Comparison of ENCODE assay signal across 22 mouse cellular contexts in the genomic region with DNA sequence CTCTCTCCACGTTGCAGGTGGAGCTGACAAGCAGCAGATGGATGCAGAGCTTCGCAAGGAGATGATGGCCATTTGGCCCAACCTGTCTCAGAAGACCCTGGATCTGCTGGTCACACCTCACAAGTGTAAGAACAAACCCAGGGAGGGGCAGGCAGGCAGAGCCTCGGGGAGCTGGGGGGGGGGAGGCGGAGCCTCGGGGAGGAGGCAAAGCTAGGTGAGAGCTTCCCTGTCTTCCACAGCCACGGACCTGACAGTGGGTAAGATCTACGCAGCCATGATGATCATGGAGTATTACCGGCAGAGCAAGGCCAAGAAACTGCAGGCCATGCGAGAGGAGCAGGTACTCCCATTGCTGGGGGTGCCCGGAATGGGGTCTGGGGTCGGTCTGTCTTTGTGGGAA.
"Had no signal": no experiment of that assay in that cellular context is flagged by ENCODE, and none has a peak within 500 bp of the region (broad histone marks: within the 10 kb centered on the region; RNA-seq: fewer than 3 reads in every experiment).

No protein-coding gene starts in this region.

- H3K4me1 ChIP-seq: heart, embryonic 15.5 days; intestine, embryonic 15.5 days had no signal

- H3K36me3 ChIP-seq: heart, embryonic 13.5 days; heart, embryonic 15.5 days; intestine, embryonic 15.5 days; kidney, embryonic 15.5 days; limb, embryonic 13.5 days; limb, embryonic 15.5 days; liver, embryonic 12.5 days had no signal

- H3K27ac ChIP-seq: heart, adult 2 months; heart, embryonic 13.5 days; heart, embryonic 15.5 days; hindbrain, embryonic 12.5 days; hindbrain, embryonic 14.5 days; intestine, embryonic 15.5 days; kidney, embryonic 15.5 days; kidney, postnatal 0 days; limb, embryonic 13.5 days; limb, embryonic 15.5 days; liver, embryonic 12.5 days; liver, embryonic 14.5 days had no signal

- DNase-seq: gastrocnemius, postnatal 25 days; heart, adult 2 months; heart, postnatal 14 days; heart, postnatal 36 days; kidney, adult 18-20 months; kidney, adult 9 months; kidney, postnatal 14 days; kidney, postnatal 36 days; layer of hippocampus, adult 9-11 months; layer of hippocampus, postnatal 36 days; left cerebral cortex, postnatal 4 days had no signal

- H3K9ac ChIP-seq: heart, embryonic 13.5 days; heart, embryonic 15.5 days; hindbrain, embryonic 12.5 days; hindbrain, embryonic 14.5 days; intestine, embryonic 15.5 days; kidney, embryonic 15.5 days; limb, embryonic 13.5 days; limb, embryonic 15.5 days; liver, embryonic 12.5 days; liver, embryonic 14.5 days had no signal

- H3K4me3 ChIP-seq: heart, adult 2 months; heart, embryonic 13.5 days; heart, embryonic 15.5 days; hindbrain, embryonic 12.5 days; intestine, embryonic 15.5 days; kidney, embryonic 15.5 days; limb, embryonic 13.5 days; limb, embryonic 15.5 days; liver, embryonic 12.5 days had no signal

- H3K27me3 ChIP-seq: heart, embryonic 13.5 days; heart, embryonic 15.5 days; hindbrain, embryonic 12.5 days; intestine, embryonic 15.5 days; kidney, embryonic 15.5 days; limb, embryonic 13.5 days; limb, embryonic 15.5 days had no signal

- H3K9me3 ChIP-seq: heart, embryonic 15.5 days; hindbrain, embryonic 12.5 days; intestine, embryonic 15.5 days; limb, embryonic 13.5 days; limb, embryonic 15.5 days; liver, embryonic 12.5 days had no signal
